Mouse (Mus musculus) bone marrow, adult 2 months (tissue): ENCODE results near the gene Rnf103. TPM values are rescaled to one million over a fixed set of nuclear protein-coding genes. Genes with fewer than 3 reads are reported as not detected.
"Not testable (repeated sequence)": the region's sequence is repeated elsewhere in the genome, so short reads cannot be mapped to it uniquely, and the experiment has no call there.

Experiments used
- H3K27ac ChIP-seq: fragments of 200-500 bp; 2 replicates; pipeline ENCODE4 v1.5.1; 2012; ENCODE audit warnings: low read depth, mild to moderate bottlenecking, control low read depth, inconsistent platforms, low read length; ENCODE audit not compliant: control insufficient read depth, poor library complexity, insufficient read depth
- H3K4me1 ChIP-seq: fragments of 200-500 bp; 2 replicates; pipeline ENCODE4 v1.6.1; 2011; ENCODE audit warnings: low read length; ENCODE audit not compliant: control insufficient read depth, insufficient read depth
- H3K4me3 ChIP-seq: fragments of 200-500 bp; replicated peaks from 2 replicates; pipeline ENCODE3; 2011; ENCODE audit warnings: mild to moderate bottlenecking, low read depth, low read length, control low read depth; ENCODE audit not compliant: control insufficient read depth
- CTCF ChIP-seq: fragments of 200-500 bp; IDR thresholded peaks from 2 replicates; pipeline ENCODE4 v1.5.1; 2011; ENCODE audit warnings: low read length, control low read depth; ENCODE audit not compliant: control insufficient read depth, insufficient read depth
- POLR2A ChIP-seq: fragments of 200-500 bp; IDR thresholded peaks from 2 replicates; pipeline ENCODE4 v1.6.1; 2011; ENCODE audit warnings: low read depth, mild to moderate bottlenecking, control low read depth, low read length, borderline replicate concordance; ENCODE audit not compliant: control insufficient read depth
- WGBS: fragments of 180-500 bp; shearing (Covaris S2); methylation state at CpG from one replicate; pipeline ENCODE4 v1.1.7; 2018; 5-methylcytosine and 5-hydroxymethylcytosine counted together
- polyA plus RNA-seq: library from polyadenylated mRNA; stranded (reverse); fragments of >200 nt; gene quantifications from 2 replicates; pipeline ENCODE4 v1.2.4, GENCODE M21; 2011; ENCODE audit warnings: low replicate concordance; ENCODE audit not compliant: missing spikeins, insufficient read depth, insufficient read length

Gene Rnf103
- polyA plus RNA-seq, 1 experiment: 4.1 TPM

- no peak overlapping the region for H3K27ac ChIP-seq
- H3K4me1 ChIP-seq: no peaks in the 10 kb centered on the region
- no peak overlapping the region for H3K4me3 ChIP-seq
- 62% methylated on average over 3 of the region's 3 CpGs for WGBS
- TF ChIP-seq POLR2A (no peak), CTCF (no peak)
These were observed 24.4 kb upstream of the Rnf103 start for GRCm38 (mm10) chr6:71469291-71469690.

- no peak for TF ChIP-seq CTCF
- Histone ChIP-seq H3K4me3 (no peak overlapping the region), H3K4me1 (no peaks in the 10 kb centered on the region; the same call in 1 of the 2 replicates), H3K27ac (no peak overlapping the region)
- WGBS: 69% methylated on average over 4 of the region's 4 CpGs
These were observed 21.7 kb upstream of the Rnf103 start for GRCm38 (mm10) chr6:71471830-71472520.

DNA sequence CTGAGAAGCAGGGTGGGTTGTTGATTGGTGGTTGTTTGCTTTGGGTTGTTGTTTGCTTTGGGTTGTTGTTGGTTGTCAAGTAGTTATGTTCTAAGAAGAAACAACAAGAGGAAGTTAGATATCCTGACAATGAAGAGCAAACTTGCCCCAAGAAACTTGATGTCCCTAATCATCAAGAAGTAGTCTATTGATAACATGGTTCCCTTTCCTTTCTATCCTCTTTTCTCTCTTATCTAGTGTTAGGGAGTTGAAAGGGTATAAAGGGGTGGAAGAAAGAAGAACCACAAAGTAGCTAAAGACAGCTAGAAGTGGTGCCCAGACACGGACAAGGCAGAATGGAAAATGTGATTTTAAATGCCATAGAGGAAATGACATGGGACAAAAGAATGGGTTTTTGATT lies 20.9 kb upstream of the Rnf103 start:
- TF ChIP-seq POLR2A: no peak
- no peak for TF ChIP-seq CTCF
- no peak overlapping the region for H3K27ac ChIP-seq
- 31% methylated on average over 1 of the region's 1 CpGs for WGBS
- H3K4me1 ChIP-seq: no peaks in the 10 kb centered on the region; the same call in 1 of the 2 replicates
- H3K4me3 ChIP-seq: no peak overlapping the region

GRCm38 (mm10) chr6:71475604-71476003 lies 18.1 kb upstream of the Rnf103 start:
- Histone ChIP-seq H3K4me3 (no peak overlapping the region), H3K4me1 (no peaks in the 10 kb centered on the region; the same call in 1 of the 2 replicates), H3K27ac (no peak overlapping the region)
- 85% methylated on average over 3 of the region's 3 CpGs for WGBS
- TF ChIP-seq POLR2A: no peak
- TF ChIP-seq CTCF: no peak

GRCm38 (mm10) chr6:71476783-71477182 lies 16.9 kb upstream of the Rnf103 start:
- no peak overlapping the region for H3K27ac ChIP-seq
- no peaks in the 10 kb centered on the region; the same call in 1 of the 2 replicates for H3K4me1 ChIP-seq
- TF ChIP-seq CTCF (no peak), POLR2A (no peak)
- WGBS: 46% methylated on average over 5 of the region's 5 CpGs
- H3K4me3 ChIP-seq: no peak overlapping the region

DNA sequence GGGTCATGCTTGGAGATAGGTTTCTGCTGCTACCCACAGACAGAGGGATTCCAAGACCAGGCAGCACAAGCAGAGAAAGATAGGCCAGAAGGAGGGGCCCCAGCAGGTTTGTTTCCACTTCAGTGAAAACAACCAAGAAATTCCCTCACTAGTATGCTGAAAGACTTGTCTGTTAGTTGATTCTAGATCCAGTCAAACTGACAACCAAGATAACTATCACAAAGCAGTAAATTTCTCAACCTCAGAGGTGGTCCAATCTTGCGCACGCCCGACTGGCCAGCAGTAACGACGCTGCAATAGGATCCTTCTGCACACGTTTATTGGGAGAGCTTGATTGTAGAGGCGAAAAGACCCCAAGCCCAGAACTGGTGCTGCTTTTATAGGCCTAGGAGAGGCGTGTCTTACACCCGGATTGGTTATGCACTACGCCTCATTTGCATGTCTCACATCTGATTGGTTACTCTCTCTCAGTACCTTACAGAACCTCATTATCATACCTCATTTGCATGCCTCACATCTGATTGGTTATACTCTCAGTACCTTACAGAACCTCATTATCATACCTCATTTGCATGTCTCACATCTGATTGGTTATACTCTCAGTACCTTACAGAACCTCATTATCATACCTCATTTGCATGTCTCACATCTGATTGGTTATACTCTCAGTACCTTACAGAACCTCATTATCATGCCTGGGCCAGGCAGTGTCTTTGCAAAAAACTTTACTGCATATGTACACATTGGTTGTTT lies 14.7 kb upstream of the Rnf103 start:
- H3K4me3 ChIP-seq, H3K4me1 ChIP-seq, H3K27ac ChIP-seq: not testable (repeated sequence)
- WGBS: 84% methylated on average over 10 of the region's 10 CpGs

DNA sequence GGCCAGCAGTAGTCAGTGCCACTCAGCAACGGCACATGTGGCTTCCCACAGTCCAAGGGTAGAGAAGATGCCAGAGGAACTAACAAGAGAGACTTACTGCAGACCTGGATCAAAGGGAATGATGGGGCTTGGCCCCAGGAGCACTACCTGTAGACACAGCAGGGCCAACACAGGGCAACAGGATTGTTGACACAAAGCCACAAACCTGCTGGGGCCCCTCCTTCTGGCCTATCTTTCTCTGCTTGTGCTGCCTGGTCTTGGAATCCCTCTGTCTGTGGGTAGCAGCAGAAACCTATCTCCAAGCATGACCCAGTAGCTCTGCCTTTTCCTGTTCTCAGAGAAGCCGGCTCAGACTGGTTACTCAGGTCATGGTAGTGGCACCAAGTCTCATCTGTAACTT lies 14.1 kb upstream of the Rnf103 start:
- 87% methylated on average over 2 of the region's 2 CpGs for WGBS
- not testable (repeated sequence) for H3K4me1 ChIP-seq, H3K4me3 ChIP-seq

DNA sequence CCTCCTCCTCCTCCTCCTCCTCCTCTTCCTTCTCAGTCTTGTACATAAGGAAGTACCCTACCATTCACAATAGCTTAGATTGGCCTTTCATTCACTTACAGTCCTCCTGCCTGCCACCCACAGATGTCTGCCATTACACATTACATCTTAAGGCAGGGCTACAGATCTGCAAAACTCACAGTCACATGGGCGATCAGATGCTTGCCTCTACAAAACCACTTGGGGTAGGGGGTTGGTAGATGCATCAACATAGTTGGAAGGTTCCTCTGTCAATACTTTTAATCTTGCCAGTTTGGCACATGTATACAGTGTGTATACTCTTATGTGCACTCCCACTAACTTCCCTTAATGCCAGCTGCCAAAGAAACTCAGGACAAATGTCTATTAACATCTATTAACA lies 13.6 kb upstream of the Rnf103 start:
- Histone ChIP-seq H3K4me3 (no peak overlapping the region), H3K27ac (no peak overlapping the region), H3K4me1 (no peaks in the 10 kb centered on the region; the same call in 1 of the 2 replicates)
- TF ChIP-seq POLR2A (no peak), CTCF (no peak)
- whole genome bisulfite sequencing: 79% methylated on average over 1 of the region's 1 CpGs

More for the DNA sequence above, 14.1 kb upstream of the Rnf103 start:
- H3K27ac ChIP-seq: not testable (repeated sequence)

DNA sequence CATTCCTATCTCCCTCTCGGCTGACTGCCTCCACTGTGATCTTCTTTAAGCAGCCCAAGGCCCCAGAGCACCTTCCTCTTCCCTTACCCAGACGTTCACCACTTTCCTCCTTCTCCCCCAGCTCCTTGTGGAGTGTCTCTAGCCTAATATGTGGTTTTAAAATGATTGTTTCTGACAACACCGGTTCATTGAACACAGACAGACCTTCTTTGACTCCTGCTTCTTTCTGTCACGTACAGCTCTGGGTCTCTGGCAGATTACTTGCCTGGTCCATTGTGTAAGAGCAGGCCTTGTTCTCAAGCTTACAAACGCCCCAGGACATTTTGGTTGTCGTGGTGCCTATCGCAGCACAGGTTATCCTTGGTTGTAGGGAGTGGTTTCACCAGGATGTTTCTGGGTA lies 12.6 kb upstream of the Rnf103 start:
- H3K4me1 ChIP-seq: no peaks in the 10 kb centered on the region; the same call in 1 of the 2 replicates
- H3K27ac ChIP-seq: no peak overlapping the region
- TF ChIP-seq POLR2A (no peak), CTCF (no peak)
- WGBS: 71% methylated on average over 7 of the region's 7 CpGs
- no peak overlapping the region for H3K4me3 ChIP-seq
